Mouse (Mus musculus) fat pad, adult 2 months (tissue): ENCODE results near the gene Eef1akmt4.
"Not testable (repeated sequence)": the region's sequence is repeated elsewhere in the genome, so short reads cannot be mapped to it uniquely, and the experiment has no call there.

ENCODE experiments used
- DNase-seq: peaks from one replicate; pipeline ENCODE4 v3.0.0-alpha.2; 2011; ENCODE audit warnings: low read depth, low spot score; ENCODE audit errors: extremely low read depth

Eef1akmt4 gene

DNA sequence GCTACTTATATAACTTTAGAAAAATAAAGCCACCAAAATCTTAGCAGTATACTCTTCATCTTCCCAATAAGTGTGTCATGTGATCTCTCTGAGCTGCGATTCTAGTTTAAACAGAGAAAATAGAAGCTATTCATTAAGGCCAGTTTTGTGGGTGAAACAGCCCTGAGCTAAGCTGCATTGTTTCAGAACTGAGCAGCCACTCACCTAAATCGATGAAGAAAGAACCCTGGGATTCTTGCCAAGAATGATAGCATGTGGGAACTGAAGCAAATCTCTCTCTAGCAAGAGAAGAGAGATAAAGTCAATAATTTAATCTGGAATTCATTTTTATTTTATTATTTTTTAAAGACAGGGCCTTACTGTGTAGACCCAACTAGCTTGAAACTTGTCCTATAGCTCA is 11.8 kb downstream of the Eef1akmt4 start:
- DNase-seq, result no peak

DNA sequence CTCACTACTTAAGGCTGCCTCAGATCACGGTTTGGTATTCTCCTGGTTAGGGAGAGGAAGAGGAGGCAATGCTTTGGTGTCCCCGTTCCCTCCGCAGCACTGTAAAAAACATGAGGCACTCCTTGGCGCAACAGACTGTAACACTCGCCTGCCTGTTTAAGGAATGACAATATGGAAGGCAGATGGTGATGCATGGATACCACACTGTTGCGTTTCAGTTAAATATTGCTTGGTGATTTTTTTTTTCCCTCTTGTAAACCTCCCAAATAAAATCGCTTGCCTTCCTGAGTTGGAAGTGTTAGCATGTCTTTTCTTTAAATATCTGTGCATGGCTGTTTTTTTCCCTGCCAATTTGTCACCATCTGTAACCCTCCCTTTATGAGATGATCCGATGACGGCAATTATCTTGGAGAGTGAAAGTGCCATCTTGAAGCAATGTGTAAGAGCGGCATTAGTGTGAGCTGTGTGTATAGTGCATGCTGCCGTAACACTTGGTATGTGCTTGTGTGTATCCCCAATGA is 17.5 kb downstream of the Eef1akmt4 start:
- no peak for DNase-seq

DNA sequence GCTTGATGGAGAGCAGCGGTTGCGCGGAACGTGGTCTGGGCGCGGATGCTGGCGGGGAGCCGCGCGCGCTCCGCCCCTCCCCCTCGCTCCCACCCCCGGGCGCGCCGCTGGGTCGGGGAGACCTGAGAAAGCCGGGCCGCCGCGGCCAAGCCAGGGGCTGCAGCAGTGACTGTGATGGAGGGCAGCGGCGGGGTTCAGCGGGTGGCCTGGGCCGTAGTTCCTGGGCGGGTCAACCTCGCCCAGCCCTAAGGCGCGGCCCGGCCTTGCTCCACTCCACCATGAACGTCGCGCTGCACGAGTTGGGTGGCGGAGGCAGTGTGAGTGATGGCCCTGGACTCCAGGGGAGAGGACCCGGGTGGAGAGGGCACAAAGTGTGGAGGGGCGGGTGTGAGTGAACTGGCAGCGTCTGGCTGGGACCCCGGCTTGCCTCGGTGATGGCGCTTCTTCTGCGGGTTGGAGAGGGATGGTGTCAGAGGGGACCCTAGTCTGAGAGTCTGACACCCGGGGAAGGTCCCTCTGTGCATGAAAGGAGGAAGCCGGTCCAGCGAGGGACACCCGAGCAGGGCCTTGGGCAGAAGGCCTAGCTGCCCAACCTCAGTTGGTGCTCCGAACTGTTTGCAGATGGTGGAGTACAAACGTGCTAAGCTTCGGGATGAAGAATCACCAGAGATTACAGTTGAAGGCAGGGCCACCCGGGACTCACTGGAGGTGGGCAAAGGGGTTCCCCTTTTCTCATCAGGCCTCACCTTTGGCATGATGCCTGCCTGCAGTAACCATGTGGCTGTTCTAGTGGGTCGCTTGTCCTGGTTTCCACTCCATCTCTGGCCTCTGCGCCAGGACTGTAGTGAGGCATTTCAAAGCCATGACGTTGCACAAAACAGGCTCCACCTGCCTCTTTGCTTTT is 18.6 kb downstream of the Eef1akmt4 start, which contains the start of gene Ece2:
Ece2 (plus strand) TSS at position 98 of the 904 bp plus-strand sequence.
- DNase-seq, result no peak

DNA sequence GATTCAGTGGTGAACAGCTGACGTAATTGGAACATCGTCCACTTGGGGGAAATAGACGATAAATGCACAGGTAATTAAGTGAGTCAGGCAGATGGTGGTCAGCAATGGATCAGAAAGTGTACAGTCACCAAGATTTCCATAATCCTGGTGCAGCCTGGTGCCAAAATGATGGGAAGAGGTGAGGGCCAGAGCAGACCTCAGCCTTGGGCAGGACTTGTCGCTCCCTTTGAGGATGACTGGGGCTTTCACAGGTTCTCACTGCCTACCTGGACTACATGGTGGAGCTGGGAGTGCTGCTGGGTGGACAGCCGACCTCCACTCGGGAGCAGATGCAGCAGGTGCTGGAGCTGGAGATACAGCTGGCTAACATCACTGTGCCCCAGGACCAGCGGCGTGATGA is 26.0 kb downstream of the Eef1akmt4 start:
- no peak for DNase-seq

DNA sequence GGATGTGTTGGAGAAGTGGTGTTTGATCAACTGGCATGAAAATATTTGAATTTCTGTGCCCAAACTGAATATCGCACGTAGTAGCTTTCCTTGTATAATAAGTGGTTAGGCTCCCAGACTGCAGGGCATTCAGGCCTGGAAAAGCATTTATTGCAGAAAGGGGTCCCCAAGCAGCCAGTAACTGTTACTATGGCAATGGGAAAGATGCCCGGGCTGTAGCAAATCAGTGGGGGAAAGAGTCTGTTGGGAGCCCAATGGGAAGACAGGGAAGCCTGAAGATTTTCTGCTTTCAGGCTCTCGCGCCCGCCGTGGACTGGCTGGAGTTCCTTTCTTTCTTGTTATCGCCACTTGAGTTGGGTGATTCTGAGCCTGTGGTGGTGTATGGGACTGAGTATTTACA is 27.0 kb downstream of the Eef1akmt4 start:
- DNase-seq, result no peak

DNA sequence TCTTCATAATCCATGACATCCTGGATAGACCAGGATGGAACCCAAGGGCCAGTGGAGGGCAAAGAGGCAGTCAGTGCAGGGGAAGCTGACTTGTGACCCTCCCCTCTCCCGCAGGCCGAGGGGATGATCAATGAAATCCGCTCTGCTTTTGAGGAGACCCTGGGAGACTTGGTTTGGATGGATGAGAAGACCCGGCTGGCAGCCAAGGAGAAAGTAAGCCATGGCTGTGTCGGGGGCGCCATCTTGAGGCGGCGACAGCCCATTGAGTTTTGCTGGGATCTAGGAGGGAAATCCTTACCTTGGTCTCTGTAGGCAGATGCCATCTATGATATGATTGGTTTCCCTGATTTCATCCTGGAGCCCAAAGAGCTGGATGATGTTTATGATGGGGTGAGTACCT is 30.8 kb downstream of the Eef1akmt4 start:
- no peak for DNase-seq

DNA sequence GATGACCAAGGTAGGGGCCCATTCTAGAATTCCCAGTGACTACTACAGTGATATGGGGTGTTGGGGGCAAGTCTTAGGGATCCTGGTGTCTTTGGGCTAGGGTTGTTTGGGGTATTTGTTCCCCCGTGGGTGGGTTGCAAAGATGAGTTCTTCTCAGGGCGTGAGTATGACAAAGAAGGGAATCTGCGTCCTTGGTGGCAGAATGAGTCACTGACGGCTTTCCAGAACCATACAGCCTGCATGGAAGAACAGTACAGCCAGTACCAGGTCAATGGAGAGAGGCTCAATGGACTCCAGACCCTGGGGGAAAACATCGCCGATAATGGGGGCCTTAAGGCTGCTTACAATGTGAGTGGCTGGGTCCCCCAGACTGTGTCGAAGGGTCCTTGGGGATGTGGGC is 32.5 kb downstream of the Eef1akmt4 start:
- no peak for DNase-seq

DNA sequence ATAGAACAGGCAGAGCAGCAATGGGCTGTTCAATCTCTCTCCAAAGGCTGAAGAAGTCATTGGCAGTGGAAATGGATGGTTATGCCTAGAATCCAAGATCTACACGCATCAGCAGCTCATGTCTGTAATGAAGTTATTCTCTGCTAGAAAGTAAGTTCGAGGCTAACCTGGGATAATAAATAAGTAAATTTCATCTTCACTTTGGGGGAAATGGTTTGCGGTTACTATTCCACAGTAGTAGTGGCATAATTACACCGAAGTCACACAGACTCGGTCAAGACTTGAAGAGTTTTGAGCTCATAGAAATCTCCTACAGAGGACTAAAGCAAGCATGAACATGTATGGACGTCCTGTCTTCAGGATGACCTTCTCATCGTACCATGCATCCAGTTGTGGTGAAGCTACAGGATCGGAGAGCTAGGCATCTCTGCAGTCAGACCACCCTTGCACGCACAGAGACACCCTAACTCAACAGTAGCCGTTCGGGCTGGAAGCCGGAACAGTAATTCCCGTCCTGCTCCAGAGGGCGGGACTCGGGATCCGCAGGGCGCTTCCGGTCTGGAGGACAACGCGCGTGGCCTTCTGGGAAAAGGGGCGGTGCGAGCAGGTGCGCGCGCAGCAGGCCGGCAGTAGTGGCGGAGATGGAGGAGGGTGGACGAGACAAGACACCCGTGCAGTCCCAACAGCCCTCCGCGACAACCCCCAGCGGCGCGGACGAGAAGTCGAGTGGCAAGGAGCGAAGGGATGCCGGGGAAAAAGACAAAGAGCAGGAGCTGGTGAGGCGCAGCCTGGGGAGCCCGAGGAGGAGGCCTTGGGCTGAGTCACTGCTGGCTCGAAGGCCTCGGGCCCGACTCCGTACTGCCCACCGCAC is 39.9 kb downstream of the Eef1akmt4 start, which contains the start of gene Psmd2:
Psmd2 (plus strand) TSS at position 577 of the 871 bp plus-strand sequence.
- no peak for DNase-seq

DNA sequence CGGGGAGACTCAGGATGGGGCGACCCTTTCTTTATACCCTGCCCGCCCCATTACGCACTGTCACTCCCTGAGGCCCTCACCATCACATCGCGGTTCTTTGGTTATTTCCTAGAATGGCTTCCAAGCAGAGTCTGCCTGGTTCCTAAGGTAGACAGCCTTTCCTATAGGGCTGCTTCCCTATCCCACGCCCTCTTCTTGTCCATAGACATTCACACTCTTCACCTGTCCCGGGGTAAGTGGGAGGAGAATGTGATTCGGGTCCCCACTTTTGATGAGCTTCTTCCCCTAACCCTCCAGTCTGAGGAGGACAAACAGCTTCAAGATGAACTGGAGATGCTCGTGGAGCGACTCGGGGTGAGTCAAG is 40.5 kb downstream of the Eef1akmt4 start:
- no peak for DNase-seq

DNA sequence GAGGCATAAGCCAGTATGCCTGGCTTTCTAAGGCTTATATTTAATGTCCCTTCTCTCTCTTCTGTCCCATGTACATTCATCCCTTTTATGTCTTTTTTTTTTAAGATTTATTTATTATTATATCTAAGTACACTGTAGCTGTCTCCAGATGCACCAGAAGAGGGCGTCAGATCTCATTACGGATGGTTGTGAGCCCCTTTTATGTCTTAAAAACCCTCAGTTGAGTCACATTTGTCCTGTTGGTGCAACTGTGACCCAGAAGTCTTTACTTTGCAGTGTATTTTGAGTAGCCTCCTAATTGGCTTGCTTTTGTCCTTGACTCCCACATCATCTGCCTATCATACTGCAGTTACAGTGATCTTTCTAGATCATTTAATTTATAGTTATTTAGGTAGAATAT is 41.9 kb downstream of the Eef1akmt4 start:
- no peak for DNase-seq

DNA sequence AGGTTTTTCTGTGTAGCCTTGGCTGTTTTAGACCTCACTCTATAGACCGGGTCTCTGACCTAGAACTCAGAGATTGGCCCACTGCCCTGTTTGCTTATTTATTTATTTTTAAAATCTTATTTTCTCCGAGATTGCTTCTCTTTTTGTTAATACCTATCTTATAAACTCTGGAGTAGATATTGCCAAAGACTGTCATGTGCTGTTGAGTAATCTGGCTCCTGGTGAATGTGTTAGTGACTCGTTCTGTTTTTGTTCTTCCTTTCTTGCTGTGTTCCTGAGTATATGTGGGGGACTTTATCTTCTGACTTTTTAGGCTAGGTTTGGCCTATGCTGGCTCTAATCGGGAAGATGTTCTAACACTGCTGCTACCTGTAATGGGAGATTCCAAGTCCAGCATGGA is 46.3 kb downstream of the Eef1akmt4 start:
- DNase-seq, result no peak

DNA sequence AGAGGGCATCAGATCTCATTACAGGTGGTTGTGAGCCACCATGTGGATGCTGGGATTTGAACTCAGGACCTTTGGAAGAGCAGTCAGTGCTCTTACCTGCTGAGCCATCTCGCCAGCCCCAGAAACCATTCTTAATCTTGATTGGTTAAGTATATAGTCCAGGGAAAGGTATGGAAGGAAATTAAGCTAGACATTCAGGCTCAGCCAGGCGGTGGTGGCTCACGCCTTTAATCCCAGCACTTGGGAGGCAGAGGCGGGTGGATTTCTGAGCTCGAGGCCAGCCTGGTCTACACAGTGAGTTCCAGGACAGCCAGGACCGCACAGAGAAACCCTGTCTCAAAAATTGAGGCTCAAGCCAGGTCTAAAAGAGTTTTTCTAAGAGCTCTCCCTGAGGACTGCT is 56.6 kb downstream of the Eef1akmt4 start, which contains the start of gene Eif4g1:
Eif4g1 (plus strand) TSS at position 301 of the 400 bp plus-strand sequence.
- not testable (repeated sequence) for DNase-seq
